Mouse (Mus musculus) layer of hippocampus, adult 18-20 months (tissue): ENCODE data around the gene Lrig2. TPM values are rescaled to one million over a fixed set of nuclear protein-coding genes. Genes with fewer than 3 reads are reported as not detected.
A peak's percentile ranks its signal among the peaks of the same experiment; 100 is the strongest.

Source experiments
- DNase-seq, 2 experiments: peaks; one replicate each; pipeline ENCODE4 v3.0.0; 2022; ENCODE audit warnings: low spot score in 2 of 2
- long read RNA-seq: library from polyadenylated mRNA; stranded (forward); transcript quantifications from one replicate; pipeline ENCODE4 v2.0.0, GENCODE M21; 2021
- total RNA-seq, 2 experiments: library from RNA; stranded (reverse); gene quantifications; 2 replicates each; pipeline ENCODE4 v1.2.3; 2021

Lrig2 gene
- 10 to 100 TPM; 31.7 to 34.3 TPM for total RNA-seq
- long read RNA-seq, full-length matches to known transcripts: 5 of 10 reads
- long read RNA-seq, partial matches to known transcripts: 3 of 10 reads
- long read RNA-seq, other reads (novel, unspliced or antisense): 2 of 10 reads

DNA sequence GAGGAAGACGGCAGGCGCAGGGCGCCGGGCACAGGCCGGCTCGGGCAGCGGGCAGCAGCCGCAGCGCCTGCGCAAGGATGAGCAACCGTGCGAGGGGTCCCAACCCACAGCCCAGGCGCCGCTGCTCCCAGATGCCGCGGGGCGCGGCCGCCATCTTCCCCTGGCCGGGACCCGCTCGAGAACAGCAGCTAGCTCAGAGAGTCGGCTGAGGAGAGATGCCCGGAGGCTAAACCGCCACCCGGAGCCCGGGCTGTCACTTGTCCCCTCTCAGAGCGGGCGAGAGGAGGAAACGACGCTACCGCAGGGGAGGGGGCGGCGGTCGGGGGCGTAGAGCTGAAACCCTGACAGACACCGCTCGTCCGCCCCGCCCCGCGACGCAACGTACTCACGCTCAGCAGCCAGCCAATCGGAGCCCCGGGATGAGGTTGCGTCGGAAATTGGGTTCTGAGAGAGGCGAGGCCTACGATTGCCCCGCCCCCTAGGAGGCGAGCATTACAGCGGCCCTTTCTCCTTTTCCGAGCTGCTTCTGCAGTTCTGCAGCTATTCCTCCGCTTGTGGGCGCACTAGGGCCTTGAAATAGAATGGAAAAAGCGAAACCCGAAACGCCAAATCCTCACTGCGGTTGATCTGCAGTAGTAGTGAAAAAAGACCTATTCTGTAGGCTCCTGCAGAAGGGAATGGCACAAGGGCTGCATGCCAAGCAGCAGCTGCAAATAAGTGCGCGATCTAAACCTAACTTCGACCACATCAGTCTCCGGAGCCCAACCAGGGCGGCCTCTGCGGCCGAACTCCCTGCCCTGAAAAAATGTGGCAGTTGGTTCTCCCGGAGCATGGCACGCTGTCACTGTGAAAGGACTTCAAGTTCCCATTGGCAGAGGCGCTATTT lies at the start of gene Lrig2:
Gene Lrig2, minus strand, starts transcription at position 381 of the 886 bp plus-strand sequence.
- peak; percentile 99 to 100 for DNase-seq

DNA sequence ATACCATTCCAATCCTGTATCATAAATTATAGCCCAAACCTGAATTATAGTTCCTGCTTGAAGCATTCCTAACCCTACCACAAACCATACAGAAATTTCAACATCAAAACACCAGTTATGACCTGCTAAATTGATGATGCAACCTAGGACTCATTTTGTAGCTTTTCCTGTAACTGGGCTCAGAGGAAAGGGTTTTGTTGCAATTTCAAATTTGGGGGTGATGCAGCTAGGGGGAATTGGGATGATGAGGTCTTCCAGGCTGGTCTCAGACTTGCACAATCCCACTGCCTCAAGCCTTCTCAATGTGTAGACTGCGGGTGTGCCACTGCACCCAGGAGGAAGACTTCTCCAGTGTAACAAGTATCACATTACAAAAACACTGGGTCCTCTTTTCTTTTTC lies 44.9 kb upstream of the Lrig2 start:
- DNase-seq: no peak

DNA sequence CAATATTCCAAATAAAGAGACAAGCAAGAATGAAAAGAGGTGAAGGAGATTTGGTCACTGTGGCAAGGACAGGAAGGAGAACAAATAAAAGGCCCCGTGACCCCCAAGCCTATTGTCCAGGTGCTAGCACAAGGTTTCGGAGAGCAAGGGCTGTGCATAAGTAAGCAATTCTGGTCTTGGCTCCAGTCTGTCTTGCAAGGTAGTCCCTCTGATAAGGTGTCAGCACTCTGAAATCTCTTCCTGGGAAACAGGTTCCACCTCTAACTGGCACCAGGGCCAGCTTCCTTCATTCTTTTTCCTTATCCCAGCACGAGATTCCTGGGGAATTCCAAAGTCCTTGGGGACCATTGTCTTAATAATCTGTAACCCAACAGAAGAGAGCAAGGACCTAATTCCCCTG lies 38.9 kb upstream of the Lrig2 start:
- DNase-seq: no peak

DNA sequence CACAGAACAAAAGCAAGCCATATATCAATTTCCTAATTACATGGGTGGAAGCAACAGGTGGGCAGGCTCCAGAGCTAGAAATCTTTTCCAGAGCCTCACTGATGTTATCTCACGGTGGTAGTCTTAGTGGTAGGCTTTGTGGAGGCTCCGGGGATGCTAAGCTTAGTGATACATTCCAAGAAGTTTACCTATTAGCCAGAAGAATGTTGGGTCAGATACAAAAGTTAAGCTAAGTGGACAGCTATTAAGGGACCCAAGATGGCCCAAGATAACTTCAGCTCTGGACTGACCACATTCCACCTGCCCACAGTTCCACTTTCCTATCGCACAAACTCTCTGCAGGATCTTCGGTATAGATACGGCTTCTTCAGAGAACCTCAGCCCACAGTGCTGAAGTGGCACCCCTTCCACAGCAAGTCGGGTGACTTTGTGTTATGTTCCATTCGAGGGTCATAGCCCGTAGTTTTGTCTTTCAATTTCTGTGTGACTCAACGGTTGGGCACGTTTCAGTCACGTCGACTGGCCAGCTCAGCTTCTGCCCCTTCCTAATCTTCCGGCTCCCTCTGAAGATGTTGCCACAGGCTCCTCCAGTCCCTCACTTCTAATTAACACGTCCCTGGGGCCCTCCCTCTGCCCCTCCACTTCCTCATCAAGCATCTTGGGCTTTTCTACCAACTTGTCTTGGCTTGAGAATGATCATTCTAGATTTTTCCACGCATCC lies 36.8 kb upstream of the Lrig2 start:
- DNase-seq: no peak

DNA sequence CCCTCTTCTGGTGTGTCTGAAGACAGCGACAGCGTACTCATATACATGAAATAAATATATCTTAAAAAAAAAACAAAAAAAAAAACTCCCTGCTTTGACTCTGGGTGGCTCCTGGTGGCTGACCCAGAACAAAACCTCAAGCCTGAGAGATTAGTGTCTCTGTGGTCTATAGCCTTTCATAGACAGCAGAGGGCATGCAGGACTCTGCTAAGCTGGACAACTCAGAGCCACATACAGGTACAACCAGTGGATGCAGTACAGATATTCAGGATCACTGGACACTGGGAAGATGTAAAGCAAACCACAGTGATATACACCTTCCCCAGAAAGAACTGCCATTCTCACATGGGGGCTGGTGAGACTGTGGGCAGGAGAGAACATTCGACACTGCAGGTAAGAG lies 32.1 kb upstream of the Lrig2 start:
- no peak for DNase-seq

DNA sequence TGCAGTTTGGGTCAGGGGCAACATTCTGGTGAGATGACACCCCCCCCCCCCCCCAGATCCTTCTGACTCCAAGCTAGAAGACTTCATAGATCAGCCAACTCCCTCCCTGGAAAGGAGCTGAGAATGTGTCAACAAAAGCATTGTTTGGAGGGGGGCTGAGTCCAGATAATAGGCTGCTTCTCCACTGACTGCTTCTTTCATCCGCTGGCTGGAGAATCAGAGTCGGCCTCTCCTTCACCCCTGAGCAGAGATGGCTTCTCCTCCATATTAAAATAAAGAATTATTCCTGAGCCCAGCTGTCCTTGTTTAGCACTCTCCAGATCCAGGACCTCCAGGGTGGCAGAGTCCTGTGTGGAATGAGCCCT lies 30.3 kb upstream of the Lrig2 start:
- DNase-seq: no peak

DNA sequence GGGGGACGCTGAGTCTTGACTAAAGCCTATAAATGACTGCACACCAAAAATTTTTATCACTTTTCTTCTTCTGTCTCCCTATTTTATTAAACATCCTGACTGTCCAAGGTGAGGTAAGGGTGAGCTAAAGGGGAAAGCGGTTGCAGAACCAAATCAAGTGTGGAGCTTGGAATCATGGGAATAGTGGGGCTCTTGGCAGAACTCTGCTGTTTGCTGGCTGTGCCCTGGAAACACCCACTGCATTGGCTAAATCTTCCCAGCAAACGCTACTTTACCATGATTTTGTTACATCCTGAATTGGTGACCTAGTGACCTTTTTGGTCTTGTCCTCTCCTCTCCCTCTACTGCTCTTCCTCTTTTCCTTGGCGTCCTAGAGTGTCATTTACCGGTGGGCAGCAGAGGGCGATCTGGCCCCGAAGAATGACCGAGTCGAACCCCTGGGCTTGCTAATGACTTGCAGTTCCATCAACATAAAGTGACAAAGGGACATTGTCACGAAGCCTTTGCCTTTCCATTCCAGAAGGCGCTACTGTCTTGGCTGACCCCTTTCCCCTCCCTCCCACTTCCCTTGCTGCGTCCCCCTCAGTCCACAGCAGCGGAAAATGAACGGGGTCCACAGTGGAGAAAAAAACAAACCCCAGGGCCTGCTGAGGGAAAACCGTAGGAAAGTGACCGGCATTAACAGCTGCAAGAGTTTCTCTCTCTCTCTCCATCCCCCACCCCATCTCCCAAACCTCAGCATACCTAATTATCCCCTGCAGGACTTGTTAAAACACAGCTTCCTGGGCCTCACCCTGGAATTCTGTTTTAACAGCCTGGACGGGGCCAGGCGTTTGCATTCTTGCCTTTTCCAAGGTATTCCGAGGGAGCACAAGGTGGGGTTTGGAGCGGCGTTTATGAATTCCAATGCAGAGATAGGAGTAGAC lies 29.7 kb upstream of the Lrig2 start:
- DNase-seq: peak; percentile 65 to 88

DNA sequence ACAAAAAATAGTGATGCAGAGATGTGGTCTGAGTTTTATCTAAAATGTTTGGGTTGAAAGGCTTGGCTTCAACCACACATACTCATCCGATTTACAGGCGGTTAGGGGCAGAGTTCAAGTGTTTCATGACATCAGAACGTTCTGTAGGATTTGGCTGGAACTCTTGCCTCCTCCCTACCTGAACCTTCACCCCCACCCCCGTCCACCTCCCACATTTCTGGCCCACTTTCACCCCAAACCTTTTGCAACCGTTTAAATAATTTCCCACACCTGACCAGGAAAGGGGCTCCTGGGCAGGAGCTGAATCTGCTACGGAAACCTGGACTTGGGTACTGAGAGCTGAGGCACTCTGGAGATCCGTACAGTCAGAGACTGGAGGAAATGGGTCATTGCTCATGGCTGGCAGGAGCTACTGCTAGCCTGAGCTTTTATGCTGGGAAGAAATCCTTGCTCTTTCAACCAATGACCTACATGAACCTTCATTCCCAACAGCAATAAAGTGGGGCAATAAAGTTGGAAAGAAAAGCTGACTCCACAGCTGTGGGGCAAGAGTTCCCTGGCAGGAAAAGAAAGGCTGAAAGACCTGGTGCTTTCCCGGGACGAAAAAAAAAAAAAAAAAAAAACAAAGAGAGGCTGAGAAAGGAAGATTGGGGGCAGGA lies 28.9 kb upstream of the Lrig2 start:
- no peak for DNase-seq

DNA sequence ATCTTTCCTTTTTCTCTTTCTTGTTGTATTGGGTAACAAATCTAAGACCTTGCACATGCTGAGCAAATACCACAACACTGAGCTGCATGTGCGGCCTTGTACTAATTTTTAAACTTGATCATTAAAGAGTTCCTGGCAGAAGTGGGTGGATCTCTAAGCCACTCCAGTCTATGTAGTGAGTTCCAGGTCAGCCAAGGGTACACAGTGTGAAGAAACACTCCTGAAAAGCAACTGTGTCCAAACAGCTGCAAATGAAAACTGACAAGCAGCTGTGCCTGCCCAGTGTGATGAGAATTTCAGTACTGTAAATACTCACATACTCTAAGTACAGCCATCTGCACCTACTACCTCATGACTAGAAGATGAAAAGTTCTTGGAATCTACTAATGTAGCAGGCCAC lies 21.5 kb upstream of the Lrig2 start:
- DNase-seq: no peak

DNA sequence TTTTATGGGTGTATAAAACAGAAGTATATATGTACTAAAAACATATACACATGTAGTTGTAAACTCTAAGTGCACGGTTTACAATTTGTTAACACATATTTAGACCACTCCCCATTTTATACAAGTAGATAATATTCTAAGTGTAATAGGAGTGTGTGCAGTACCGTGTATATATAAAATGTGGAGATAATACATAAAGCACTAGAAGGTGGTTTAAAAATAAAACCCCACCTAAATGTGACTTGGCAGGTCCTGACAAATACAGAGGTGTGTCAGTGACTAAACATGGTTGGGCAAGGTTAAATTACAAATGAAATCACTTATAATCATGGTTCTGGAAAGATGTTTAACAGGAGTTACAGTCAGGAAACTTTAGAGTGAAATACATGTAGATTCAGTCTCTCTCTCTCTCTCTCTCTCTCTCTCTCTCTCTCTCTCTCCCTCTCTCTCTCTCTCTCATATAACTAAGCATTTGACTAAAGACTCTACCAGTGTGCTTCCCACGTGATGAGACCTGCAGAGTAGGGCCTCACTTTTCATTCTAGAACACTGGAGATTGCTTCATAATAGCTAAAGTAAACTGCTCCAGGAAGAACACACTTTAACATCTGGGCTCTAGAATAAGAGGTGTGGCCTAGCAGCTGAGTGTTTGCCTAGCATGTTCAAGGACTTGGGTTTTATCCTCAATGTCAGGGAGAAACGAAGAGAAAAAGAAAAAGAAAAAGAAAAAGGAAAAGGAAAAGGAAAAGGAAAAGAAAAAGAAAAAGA lies 14.6 kb upstream of the Lrig2 start:
- DNase-seq: no peak

DNA sequence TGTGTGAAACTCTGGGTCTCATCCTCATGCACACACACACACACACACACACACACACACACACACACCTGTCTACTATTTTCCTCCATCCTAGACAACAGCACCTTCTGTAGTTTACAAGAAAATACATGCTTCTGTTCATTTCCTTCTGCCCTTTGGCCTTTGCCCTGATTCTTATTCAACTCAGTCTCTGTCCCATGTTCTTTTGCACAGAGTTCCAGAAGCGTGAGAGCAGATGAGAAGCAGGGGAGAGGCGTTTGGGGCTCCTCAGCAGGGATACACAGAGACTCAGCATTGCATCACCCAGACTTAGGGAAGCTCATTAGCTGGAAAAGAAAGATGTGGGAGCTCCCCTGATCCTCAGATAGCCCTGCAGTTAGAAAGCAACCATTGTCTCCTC lies 13.8 kb upstream of the Lrig2 start:
- no peak for DNase-seq

DNA sequence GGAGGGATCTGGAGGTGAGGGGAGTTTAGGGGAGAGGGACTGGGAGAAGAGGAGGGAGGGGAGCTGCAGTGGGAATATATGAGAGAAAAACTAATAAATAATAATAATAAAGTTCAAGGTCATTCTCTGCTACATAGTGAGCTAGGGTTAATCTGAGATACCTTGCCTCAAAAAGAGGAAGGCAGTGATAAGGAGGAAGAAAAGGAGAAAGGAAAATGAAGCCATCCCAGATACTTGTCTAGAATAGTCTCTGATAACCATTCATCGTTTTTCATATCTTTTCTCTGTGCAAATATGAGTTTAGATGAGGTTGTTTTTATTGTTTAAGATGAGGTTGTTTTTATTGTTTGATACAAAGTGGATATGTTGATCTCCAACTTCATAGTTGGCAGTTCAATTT lies 13.3 kb upstream of the Lrig2 start:
- no peak for DNase-seq

DNA sequence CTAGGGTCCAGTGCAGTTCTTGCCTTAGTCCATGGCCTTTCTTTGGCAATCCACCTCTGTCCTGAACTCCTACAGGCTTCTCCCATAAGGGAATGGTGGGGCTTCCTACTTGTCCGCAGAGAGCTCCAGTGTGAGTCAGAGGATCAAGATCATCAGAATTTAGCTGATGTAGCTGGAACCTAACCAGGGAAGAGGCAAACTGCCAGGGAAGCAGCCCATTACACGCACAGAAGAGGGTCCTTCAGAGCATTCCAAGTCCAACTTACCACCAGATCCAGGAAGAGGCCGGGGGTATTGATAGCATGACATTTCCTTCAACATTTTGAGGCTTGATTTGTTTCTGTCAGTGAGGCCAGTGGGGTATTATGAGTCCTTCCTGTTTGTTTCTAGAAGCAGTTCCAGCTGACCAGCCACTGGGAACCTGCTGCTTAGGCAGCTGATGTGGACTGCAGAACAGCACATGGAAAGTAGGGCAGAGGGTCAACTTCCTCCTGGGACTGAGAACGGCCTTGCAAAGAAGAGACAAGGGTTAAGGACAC lies 11.7 kb upstream of the Lrig2 start:
- DNase-seq: no peak

DNA sequence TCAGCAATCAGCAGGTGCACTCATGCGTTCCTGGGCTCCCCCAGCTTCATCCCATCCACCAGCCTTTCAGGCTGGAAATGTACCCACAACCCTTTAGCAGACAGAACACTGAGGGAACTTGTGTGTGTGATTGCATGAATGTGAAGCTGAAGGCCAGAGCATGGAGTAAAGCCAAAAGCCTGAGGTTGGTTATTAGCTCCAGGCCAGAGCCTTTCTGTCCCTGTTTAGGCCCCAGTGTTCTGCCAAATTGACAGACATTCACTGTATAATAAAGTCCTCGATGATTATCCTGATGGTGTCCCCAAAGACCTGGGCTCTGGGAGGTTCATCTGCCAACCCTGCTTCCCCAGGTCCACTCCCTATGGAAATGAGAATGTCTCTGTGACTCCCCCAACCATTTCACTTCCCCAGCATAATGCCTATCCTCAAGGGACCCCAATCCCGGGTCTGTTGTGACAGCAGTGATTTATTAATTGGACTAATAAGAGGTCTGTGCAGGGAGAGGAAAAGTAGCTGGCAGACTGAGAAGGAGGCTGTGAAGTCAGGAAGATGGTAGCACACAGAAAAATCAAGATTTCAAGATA lies 9.7 kb upstream of the Lrig2 start:
- DNase-seq: no peak

DNA sequence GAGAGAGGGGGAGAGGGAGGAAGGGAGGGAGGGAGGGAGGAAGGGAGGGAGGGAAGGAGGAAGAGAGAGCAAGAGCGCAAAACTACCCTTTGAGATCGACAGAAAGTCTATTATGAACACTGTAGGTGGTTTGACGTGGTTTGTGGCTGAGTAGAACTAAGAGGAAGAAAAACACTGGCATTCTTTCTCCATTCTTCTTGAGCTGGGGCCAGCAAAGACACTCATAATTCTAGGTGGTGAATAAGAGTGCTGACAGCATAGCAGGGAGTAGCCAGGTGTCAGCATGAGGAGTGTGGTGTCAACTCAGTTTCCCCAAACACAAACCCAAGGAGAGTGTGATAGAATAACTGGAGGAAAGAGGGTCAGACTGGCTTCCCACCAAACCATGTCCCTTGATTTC lies 8.8 kb upstream of the Lrig2 start:
- no peak for DNase-seq

DNA sequence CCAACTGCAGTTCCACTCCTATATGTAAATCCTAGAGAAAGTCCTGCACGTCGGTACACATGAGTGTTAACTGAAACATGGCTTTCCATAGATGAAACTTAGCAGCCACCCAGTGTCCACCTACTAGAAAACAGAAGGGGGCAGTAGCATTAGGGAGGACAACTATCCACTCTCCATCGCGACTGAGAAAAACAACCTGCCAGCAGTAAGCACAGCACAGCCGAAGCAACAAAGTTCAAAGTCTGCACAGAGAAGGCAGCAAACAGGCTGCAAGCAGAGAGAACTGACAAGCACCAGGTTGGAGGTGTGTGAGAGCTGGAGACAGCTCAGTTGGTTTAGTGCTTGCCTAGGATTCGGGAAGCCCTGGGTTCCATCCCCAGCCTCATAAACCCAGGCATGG lies 7.2 kb upstream of the Lrig2 start:
- no peak for DNase-seq

DNA sequence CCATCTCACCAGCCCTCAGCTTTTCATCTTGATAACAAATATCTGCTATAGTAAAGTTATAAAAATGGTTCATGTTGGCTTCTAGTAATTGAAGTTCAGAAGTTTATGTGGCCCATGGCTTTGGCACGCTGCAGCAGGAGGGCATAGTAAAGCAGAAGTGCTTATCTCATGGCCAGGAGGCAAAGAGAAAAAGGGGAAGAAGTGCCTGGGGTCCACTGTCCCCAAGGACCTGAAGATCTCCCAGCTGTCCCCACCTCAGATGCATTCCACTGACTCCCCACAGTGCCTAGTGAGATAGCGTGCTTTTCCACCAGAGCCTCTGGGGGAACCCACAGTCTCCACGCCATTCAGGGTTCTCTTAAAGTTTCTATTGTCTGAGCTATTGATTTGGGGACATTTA lies 6.7 kb upstream of the Lrig2 start:
- no peak for DNase-seq

DNA sequence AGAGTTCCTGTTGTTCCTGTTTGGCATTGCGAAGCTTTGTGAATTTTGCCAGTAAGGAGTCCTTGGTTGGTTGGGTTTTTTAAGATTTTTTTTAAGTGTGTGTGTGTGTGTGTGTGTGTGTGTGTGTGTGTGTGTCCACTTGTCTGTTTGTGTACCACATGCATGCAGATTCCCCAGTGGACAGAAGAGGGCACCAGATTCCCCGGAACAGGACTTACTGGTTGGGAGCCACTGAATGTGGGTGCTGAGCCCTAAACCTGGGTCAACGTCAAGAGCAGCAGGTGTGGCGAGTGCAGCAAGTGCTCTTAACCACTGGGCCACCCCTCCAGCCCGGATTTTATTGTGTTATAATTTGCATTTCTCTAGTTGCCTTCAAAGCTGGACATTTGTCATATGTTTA lies 5.4 kb upstream of the Lrig2 start:
- no peak for DNase-seq

DNA sequence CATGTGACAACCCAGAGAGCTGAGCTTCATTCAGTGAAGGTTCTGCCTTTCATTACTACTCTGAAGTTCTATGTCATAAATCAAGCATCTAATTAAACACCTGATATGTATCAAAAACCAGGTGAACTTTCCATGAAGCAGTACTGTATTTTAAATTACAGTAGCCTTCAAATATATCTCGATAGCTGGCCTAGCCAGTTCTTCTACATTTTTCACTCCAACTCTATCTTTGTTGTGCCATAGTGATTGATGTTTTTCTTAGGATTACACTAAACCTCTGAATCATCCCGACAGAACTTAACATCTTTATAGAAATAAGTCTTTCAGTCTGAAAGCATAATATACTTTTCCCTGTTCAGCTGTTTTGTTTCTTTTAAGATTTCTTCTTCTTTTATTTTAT lies 2.8 kb upstream of the Lrig2 start:
- no peak for DNase-seq

DNA sequence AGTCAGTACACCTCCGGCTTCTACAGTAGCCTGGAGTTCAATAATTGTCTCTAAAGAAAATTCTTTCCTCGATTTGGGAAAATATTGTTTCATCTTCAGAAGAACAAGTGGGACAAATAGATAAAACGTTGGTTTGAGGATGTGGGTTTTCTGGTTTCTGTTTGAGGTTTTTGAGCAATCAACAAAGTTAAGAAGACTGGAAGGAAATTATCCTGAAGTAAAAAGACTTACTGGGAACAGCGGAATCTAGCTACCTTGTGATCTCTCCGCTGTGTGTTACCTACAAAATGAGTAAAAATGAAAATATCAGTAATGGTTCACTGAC lies 668 bp upstream of the Lrig2 start:
- DNase-seq: no peak
